Mouse (Mus musculus): ENCODE results near the gene Carmil2.

- TF ChIP-seq CTCF (IDR thresholded peaks at IDR 0.05; ENCODE audit: borderline replicate concordance, insufficient read depth, low read length) (no peak), POLR2A (IDR thresholded peaks at IDR 0.05; ENCODE audit: low read depth, low read length) (peak; percentile 75)
These were observed 48.5 kb upstream of the Carmil2 start for GRCm38 (mm10) chr8:105637601-105638041.

Measured in embryonic fibroblast, embryonic 13.5 days (primary cell).